Mouse (Mus musculus) midbrain, embryonic 11.5 days (tissue): ENCODE measurements around the gene Syn1. TPM values are rescaled to one million over a fixed set of nuclear protein-coding genes. Genes with fewer than 3 reads are reported as not detected.

ENCODE experiments used
- ATAC-seq: fragments of 200-750 bp; cut with Nextera tagmentation; 2 replicates; pipeline ENCODE4 v1.8.0; 2017; ENCODE audit warnings: moderate TSS enrichment, moderate library complexity; ENCODE audit not compliant: low FRiP score
- DNase-seq: peaks from one replicate; pipeline ENCODE4 v3.0.0; 2015; ENCODE audit warnings: low spot score; ENCODE audit errors: missing footprints
- H3K27ac ChIP-seq: fragments of 300-500 bp; sonication (generic); 2 replicates; pipeline ENCODE4 v1.5.1; 2014; ENCODE audit warnings: low read depth, low read length
- H3K27me3 ChIP-seq: fragments of 300-500 bp; sonication (generic); 2 replicates; pipeline ENCODE4 v1.6.1; 2014; ENCODE audit warnings: mild to moderate bottlenecking, low read length, moderate library complexity, mixed read lengths; ENCODE audit not compliant: control insufficient read depth, insufficient read depth
- H3K36me3 ChIP-seq: fragments of 300-500 bp; sonication (generic); 2 replicates; pipeline ENCODE4 v1.6.1; 2014; ENCODE audit warnings: mild to moderate bottlenecking, low read length, moderate library complexity, mixed read lengths; ENCODE audit not compliant: control insufficient read depth, insufficient read depth
- H3K4me1 ChIP-seq: fragments of 300-500 bp; sonication (generic); 2 replicates; pipeline ENCODE4 v1.6.1; 2014; ENCODE audit warnings: low read length; ENCODE audit not compliant: control insufficient read depth, insufficient read depth
- H3K4me2 ChIP-seq: fragments of 300-500 bp; sonication (generic); 2 replicates; pipeline ENCODE4 v1.6.1; 2014; ENCODE audit warnings: mild to moderate bottlenecking, moderate library complexity
- H3K4me3 ChIP-seq: fragments of 300-500 bp; sonication (generic); 2 replicates; pipeline ENCODE4 v1.5.1; 2014; ENCODE audit warnings: low read depth, low read length
- H3K9ac ChIP-seq: fragments of 300-500 bp; sonication (generic); 2 replicates; pipeline ENCODE4 v1.6.1; 2014; ENCODE audit warnings: low read length
- H3K9me3 ChIP-seq: fragments of 300-500 bp; sonication (generic); 2 replicates; pipeline ENCODE4 v1.6.1; 2016; ENCODE audit warnings: low read length; ENCODE audit not compliant: control insufficient read depth
- WGBS: fragments of 180-500 bp; shearing (Covaris S2); extraction: QIAGEN DNeasy Blood & Tissue Kit; methylation state at CpG from one replicate; pipeline ENCODE4 v1.1.7; 2014; 5-methylcytosine and 5-hydroxymethylcytosine counted together
- polyA plus RNA-seq: library from polyadenylated mRNA; unstranded; fragments of >200 nt; fragmentation: Nextera tagmentation; extraction: Ambion mirVana; gene quantifications from 2 replicates; pipeline ENCODE4 v1.2.1, GENCODE M21; 2014

Syn1 gene
- polyA plus RNA-seq, 1 experiment from 2014 or later, result 14.8 TPM

GRCm38 (mm10) chrX:20923506-20923905 is 2.7 kb upstream of the Syn1 start:
- Histone ChIP-seq H3K9ac (no peak overlapping the region), H3K9me3 (no peaks in the 10 kb centered on the region), H3K36me3 (no peaks in the 10 kb centered on the region), H3K4me2 (no peak overlapping the region), H3K4me3 (no peak overlapping the region), H3K27ac (no peak overlapping the region), H3K4me1 (no peaks in the 10 kb centered on the region), H3K27me3 (no peaks in the 10 kb centered on the region)
- no peak for DNase-seq
- WGBS, result 78% methylated on average over 1 of the region's 1 CpGs
- ATAC-seq, result no peak

- H3K4me3 ChIP-seq, result no peak overlapping the region
- DNase-seq (no peak), ATAC-seq (no peak; the same call in 1 of the 2 replicates)
- no peaks in the 10 kb centered on the region for H3K27me3 ChIP-seq
- H3K9me3 ChIP-seq, result no peaks in the 10 kb centered on the region
- no peaks in the 10 kb centered on the region for H3K4me1 ChIP-seq
- peak overlapping the region; percentile 20; the same call in 1 of the 2 replicates for H3K9ac ChIP-seq
- H3K36me3 ChIP-seq, result no peaks in the 10 kb centered on the region
- H3K4me2 ChIP-seq, result peak overlapping the region; percentile 57
- WGBS, result 37% methylated on average over 5 of the region's 5 CpGs
- no peak overlapping the region for H3K27ac ChIP-seq
Observed at GRCm38 (mm10) chrX:20921366-20921765, 562 bp upstream of the Syn1 start.

- Histone ChIP-seq H3K27ac (no peak overlapping the region), H3K4me2 (peak overlapping the region; percentile 57), H3K27me3 (no peaks in the 10 kb centered on the region), H3K4me1 (no peaks in the 10 kb centered on the region), H3K9me3 (no peaks in the 10 kb centered on the region), H3K9ac (peak overlapping the region; percentile 34; the same call in 1 of the 2 replicates), H3K4me3 (peak overlapping the region; percentile 44), H3K36me3 (no peaks in the 10 kb centered on the region)
- DNase-seq (peak; percentile 85), ATAC-seq (peak; percentile 71)
- 17% methylated on average over 17 of the region's 49 CpGs for WGBS
Observed at GRCm38 (mm10) chrX:20920249-20920843, 458 bp downstream of the Syn1 start.

DNA sequence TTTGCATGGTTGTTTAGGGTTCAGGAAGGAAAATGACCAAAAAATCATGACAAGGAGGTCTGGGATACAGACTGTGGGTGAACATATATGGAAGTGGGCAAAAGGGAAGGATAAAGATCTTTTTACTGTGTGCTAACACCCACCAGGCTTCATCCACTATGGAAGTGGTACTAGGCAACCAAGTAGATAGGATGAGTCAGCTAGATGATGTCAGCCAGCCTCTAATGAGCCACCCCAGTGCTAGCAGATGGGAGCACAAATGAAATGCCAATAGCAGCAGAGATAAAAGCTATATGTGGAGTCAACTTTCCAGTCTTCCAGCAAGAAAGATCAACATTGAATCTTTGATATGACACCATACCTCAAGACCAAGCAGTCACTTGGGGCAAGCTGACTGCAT is 5.7 kb downstream of the Syn1 start:
- no peak for ATAC-seq
- Histone ChIP-seq H3K4me3 (no peak overlapping the region), H3K4me2 (no peak overlapping the region), H3K36me3 (no peaks in the 10 kb centered on the region), H3K4me1 (no peaks in the 10 kb centered on the region), H3K27ac (no peak overlapping the region), H3K9ac (no peak overlapping the region), H3K27me3 (no peaks in the 10 kb centered on the region), H3K9me3 (no peaks in the 10 kb centered on the region)
- DNase-seq, result no peak

DNA sequence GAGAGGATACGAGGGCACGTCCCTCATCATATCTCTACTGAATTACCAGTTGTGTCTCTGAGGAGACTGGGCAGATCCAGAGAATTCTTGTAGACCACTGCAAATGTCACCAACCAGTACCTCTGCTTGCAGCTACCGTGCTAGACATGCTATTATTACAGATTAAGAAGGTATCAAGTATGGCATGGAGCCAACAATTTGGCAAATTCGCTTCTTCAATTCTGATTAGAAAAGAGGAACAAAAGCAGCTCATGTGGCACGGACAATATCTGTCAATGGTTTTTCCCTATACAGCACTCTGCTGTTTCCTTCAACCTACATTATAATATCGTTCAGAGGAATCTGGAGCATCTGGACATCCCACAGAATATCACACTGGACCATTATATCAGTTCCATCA is 7.1 kb downstream of the Syn1 start:
- WGBS, result 82% methylated on average over 6 of the region's 6 CpGs
- H3K9ac ChIP-seq, result no peak overlapping the region
- H3K4me1 ChIP-seq, result no peaks in the 10 kb centered on the region
- no peaks in the 10 kb centered on the region for H3K9me3 ChIP-seq
- no peak for ATAC-seq
- no peak overlapping the region for H3K4me2 ChIP-seq
- H3K4me3 ChIP-seq, result no peak overlapping the region
- H3K27ac ChIP-seq, result no peak overlapping the region
- H3K36me3 ChIP-seq, result no peaks in the 10 kb centered on the region
- no peak for DNase-seq
- no peaks in the 10 kb centered on the region for H3K27me3 ChIP-seq

- ATAC-seq (no peak), DNase-seq (no peak)
- 47% methylated on average over 3 of the region's 3 CpGs for WGBS
- Histone ChIP-seq H3K9ac (no peak overlapping the region), H3K36me3 (no peaks in the 10 kb centered on the region), H3K27me3 (no peaks in the 10 kb centered on the region), H3K4me1 (no peaks in the 10 kb centered on the region), H3K4me3 (no peak overlapping the region), H3K27ac (no peak overlapping the region), H3K9me3 (no peaks in the 10 kb centered on the region), H3K4me2 (no peak overlapping the region)
Observed at GRCm38 (mm10) chrX:20910074-20910473, 10.7 kb downstream of the Syn1 start.

GRCm38 (mm10) chrX:20875241-20875640 is 45.6 kb downstream of the Syn1 start:
- Histone ChIP-seq H3K4me3 (no peak overlapping the region), H3K4me1 (peaks cover 4% of the 10 kb centered on the region; the same call in 1 of the 2 replicates), H3K27me3 (no peaks in the 10 kb centered on the region), H3K9ac (no peak overlapping the region), H3K9me3 (no peaks in the 10 kb centered on the region), H3K27ac (no peak overlapping the region), H3K36me3 (no peaks in the 10 kb centered on the region), H3K4me2 (no peak overlapping the region)
- DNase-seq (no peak), ATAC-seq (peak; percentile 38; the same call in 1 of the 2 replicates)
- 41% methylated on average over 3 of the region's 3 CpGs for WGBS

GRCm38 (mm10) chrX:20872928-20873500 is 47.8 kb downstream of the Syn1 start:
- Histone ChIP-seq H3K9ac (no peak overlapping the region), H3K27me3 (no peaks in the 10 kb centered on the region), H3K9me3 (no peaks in the 10 kb centered on the region), H3K27ac (no peak overlapping the region), H3K36me3 (no peaks in the 10 kb centered on the region), H3K4me3 (no peak overlapping the region), H3K4me1 (peaks cover 4% of the 10 kb centered on the region; the same call in 1 of the 2 replicates), H3K4me2 (no peak overlapping the region)
- DNase-seq, result no peak
- ATAC-seq, result 0 out of 2 replicates have a peak, but pooled peaks have one; percentile 19
- 32% methylated on average over 11 of the region's 11 CpGs for WGBS

DNA sequence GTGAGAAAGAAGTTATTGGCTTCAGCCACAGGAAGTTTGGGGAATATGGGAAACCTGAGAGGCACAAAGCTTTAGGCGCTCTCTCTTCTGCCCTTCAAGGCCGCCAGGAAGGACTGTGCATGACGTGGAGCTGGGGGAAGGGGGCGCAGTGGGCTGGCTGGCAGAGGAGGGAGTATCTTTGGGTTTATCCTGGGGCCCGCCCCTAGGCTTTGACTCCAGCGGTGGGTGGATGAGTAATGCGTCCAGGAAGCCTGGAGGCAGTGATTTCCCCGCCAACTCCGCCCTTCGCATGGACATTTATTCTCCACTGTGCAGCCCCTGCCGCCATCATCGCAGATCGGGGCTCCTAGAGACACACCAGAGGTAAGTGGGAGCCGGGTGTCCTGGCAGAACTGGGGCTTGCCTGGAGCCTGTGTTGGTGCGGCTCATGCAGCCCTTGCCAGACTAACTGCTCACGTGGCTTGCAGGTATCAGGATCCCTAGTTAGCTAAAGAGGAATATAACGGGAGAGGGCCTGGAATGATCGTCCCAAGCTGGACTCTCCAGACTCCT is 50.8 kb downstream of the Syn1 start, which contains the start of gene Timp1:
Gene Timp1 (plus strand): TSS at position 205 of the 552 bp plus-strand sequence.
- 22% methylated on average over 18 of the region's 18 CpGs for WGBS

More for the DNA sequence above, 50.8 kb downstream of the Syn1 start, which contains the start of gene Timp1:
- no peaks in the 10 kb centered on the region for H3K27me3 ChIP-seq
- ATAC-seq (peak; percentile 65; the same call in 1 of the 2 replicates), DNase-seq (no peak)
- no peaks in the 10 kb centered on the region for H3K9me3 ChIP-seq
- H3K27ac ChIP-seq, result no peak within 1 kb of the TSS
- H3K4me1 ChIP-seq, result peaks cover 4% of the 10 kb centered on the region; the same call in 1 of the 2 replicates
- H3K36me3 ChIP-seq, result no peaks in the 10 kb centered on the region
- no peak within 1 kb of the TSS for H3K4me3 ChIP-seq
- H3K9ac ChIP-seq, result no peak within 1 kb of the TSS
- peak within 1 kb of the TSS; percentile 30; the same call in 1 of the 2 replicates for H3K4me2 ChIP-seq
